Mouse (Mus musculus) spleen, adult 2 months (tissue): ENCODE data around the gene Tnip1. TPM values are rescaled to one million over a fixed set of nuclear protein-coding genes. Genes with fewer than 3 reads are reported as not detected.

Experiments
- DNase-seq, 2 experiments: peaks; one replicate each; pipeline versions ENCODE4 v3.0.0 to v3.0.0-alpha.2; 2012 to 2021; ENCODE audit warnings: low spot score in 2 of 2, low read depth in 1 of 2
- H3K27ac ChIP-seq: fragments of 200-500 bp; 2 replicates; pipeline ENCODE4 v1.5.1; 2012; ENCODE audit warnings: low read length, inconsistent platforms; ENCODE audit not compliant: insufficient read depth
- H3K27me3 ChIP-seq: fragments of 200-500 bp; 2 replicates; pipeline ENCODE4 v1.6.1; 2012; ENCODE audit warnings: mild to moderate bottlenecking, moderate library complexity, low read length, inconsistent platforms; ENCODE audit not compliant: control insufficient read depth, insufficient read depth
- H3K36me3 ChIP-seq: fragments of 200-500 bp; 2 replicates; pipeline ENCODE4 v1.6.1; 2012; ENCODE audit warnings: mild to moderate bottlenecking, low read length, inconsistent platforms; ENCODE audit not compliant: control insufficient read depth, insufficient read depth
- H3K4me1 ChIP-seq: fragments of 200-500 bp; 2 replicates; pipeline ENCODE4 v1.6.1; 2011; ENCODE audit warnings: inconsistent platforms; ENCODE audit not compliant: control insufficient read depth, insufficient read depth, insufficient read length
- H3K4me3 ChIP-seq: fragments of 200-500 bp; 2 replicates; pipeline ENCODE4 v1.5.1; 2011; ENCODE audit warnings: mild to moderate bottlenecking, inconsistent platforms; ENCODE audit not compliant: insufficient read depth, insufficient read length; ENCODE audit errors: extremely low read depth
- CTCF ChIP-seq: fragments of 200-500 bp; IDR thresholded peaks from 2 replicates; pipeline ENCODE4 v1.5.1; 2011; ENCODE audit warnings: mild to moderate bottlenecking, inconsistent platforms; ENCODE audit not compliant: insufficient read depth, insufficient read length, insufficient replicate concordance; ENCODE audit errors: extremely low read depth
- POLR2A ChIP-seq: fragments of 200-500 bp; IDR thresholded peaks from 2 replicates; pipeline ENCODE4 v1.6.1; 2011; ENCODE audit warnings: low read depth, low read length, inconsistent platforms
- WGBS: fragments of 180-500 bp; shearing (Covaris S2); methylation state at CpG from one replicate; pipeline ENCODE4 v1.1.7; 2018; 5-methylcytosine and 5-hydroxymethylcytosine counted together
- polyA plus RNA-seq: library from polyadenylated mRNA; depleted of rRNA; stranded (reverse); fragments of >200 nt; gene quantifications from 2 replicates; pipeline ENCODE4 v1.2.3, GENCODE M21; 2012

The Tnip1 gene
- polyA plus RNA-seq, 1 experiment, result 54.6 TPM

DNA sequence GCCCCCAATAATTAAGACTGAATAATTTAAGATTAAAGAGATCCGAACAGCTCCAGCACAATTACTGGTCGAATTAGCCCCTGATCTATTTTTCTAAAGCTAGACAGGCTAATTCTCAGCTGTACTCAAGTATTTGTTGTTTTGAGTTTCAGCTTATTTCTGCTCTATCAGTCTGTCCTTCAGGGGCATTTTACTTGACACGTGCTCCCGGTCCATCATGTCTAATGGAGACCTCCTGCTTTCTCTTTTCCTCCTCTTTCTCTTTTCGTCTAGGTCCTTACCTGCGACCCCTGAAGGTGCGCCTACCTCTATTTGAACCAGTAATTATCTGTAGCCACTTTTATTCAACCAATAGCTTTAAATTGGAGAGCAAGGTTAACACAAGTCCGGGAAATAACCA lies 8.0 kb downstream of the Tnip1 start:
- no peak for DNase-seq
- WGBS, result 85% methylated on average over 8 of the region's 8 CpGs
- H3K4me1 ChIP-seq, result peaks cover 42% of the 10 kb centered on the region; the same call in 1 of the 2 replicates
- no peaks in the 10 kb centered on the region for H3K27me3 ChIP-seq
- H3K27ac ChIP-seq, result no peak overlapping the region
- H3K36me3 ChIP-seq, result 0 out of 2 replicates have a peak, but pooled peaks cover 1% of the 10 kb centered on the region
- peak overlapping the region; percentile 0; the same call in 1 of the 2 replicates for H3K4me3 ChIP-seq
- TF ChIP-seq CTCF (no peak), POLR2A (no peak)

DNA sequence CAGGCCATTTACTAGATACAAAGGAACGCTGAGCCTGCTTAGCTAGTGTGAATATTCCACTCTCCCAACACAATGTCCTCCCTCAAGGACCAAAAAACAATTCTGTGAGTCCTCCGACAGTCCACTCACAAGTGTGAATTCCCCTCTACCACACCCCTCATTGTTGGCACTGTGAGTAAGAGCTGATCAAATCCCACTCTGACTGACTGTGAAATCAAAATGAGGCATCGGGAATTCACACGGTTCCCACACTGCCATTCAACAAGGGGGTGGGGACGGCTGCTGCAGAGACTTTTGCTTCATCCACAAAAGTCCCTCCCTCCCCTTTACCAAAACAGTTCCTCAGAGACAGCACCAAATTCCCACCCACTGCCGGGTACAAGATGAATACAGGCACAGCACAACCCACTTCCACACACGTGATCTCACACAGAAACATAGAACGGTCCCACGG lies 8.7 kb downstream of the Tnip1 start:
- WGBS, result 73% methylated on average over 9 of the region's 9 CpGs

DNA sequence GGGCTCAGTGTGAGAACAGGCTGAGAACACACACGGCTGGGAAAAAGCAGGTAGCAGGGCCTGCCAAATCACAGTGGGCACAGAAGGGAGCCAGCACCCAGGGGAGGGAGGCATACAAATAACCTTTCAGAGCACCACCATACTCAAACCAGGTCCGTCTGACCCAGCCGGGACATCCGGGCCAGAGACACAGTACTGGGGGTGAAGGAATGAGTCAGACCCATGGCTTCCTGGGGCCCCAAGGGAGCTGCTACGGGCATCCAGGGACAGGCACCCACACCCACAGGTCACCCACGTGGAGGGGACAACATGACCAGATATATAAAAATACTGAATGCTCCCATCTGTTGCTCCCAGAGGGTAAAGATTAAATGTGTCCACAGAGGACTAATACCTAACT lies 10.1 kb downstream of the Tnip1 start:
- H3K36me3 ChIP-seq, result 0 out of 2 replicates have a peak, but pooled peaks cover 1% of the 10 kb centered on the region
- H3K4me3 ChIP-seq, result no peak overlapping the region
- peaks cover 25% of the 10 kb centered on the region; the same call in 1 of the 2 replicates for H3K4me1 ChIP-seq
- DNase-seq, result no peak
- WGBS, result 45% methylated on average over 6 of the region's 6 CpGs
- TF ChIP-seq POLR2A, result no peak
- no peak for TF ChIP-seq CTCF
- no peaks in the 10 kb centered on the region for H3K27me3 ChIP-seq
- no peak overlapping the region for H3K27ac ChIP-seq

More for the DNA sequence above, 8.7 kb downstream of the Tnip1 start:
- DNase-seq, result no peak
- Histone ChIP-seq H3K27ac (peak overlapping the region; percentile 2; the same call in 1 of the 2 replicates), H3K4me1 (peaks cover 36% of the 10 kb centered on the region; the same call in 1 of the 2 replicates), H3K36me3 (0 out of 2 replicates have a peak, but pooled peaks cover 1% of the 10 kb centered on the region), H3K27me3 (no peaks in the 10 kb centered on the region), H3K4me3 (0 out of 2 replicates have a peak overlapping the region, but pooled peaks have one; percentile 5)
- TF ChIP-seq CTCF (no peak), POLR2A (no peak)

DNA sequence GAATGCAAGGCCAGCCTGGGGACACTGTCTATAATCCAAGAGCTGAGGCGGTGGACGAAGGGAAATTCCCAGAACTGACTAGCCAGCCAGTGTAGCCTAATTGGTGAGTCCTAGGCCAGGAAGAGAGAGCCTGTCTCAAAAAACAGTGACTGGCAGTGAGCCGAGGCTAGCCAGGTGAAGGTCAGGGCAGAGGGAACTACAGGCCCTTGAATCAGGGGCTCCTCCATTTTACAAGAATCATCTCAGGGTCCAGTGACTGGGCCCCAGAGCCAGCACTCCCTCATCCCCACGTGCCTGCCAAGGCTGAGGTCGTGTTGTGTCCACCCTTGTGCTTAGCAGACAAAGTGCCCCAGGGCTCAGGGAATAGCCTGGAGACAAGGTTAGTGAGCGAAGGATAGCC lies 12.0 kb downstream of the Tnip1 start:
- TF ChIP-seq POLR2A (no peak), CTCF (no peak)
- no peak overlapping the region for H3K4me3 ChIP-seq
- H3K4me1 ChIP-seq, result peaks cover 11% of the 10 kb centered on the region; the same call in 1 of the 2 replicates
- no peaks in the 10 kb centered on the region for H3K27me3 ChIP-seq
- no peak overlapping the region for H3K27ac ChIP-seq
- 0 out of 2 replicates have a peak, but pooled peaks cover 1% of the 10 kb centered on the region for H3K36me3 ChIP-seq
- WGBS, result 90% methylated on average over 6 of the region's 6 CpGs
- DNase-seq, result no peak

DNA sequence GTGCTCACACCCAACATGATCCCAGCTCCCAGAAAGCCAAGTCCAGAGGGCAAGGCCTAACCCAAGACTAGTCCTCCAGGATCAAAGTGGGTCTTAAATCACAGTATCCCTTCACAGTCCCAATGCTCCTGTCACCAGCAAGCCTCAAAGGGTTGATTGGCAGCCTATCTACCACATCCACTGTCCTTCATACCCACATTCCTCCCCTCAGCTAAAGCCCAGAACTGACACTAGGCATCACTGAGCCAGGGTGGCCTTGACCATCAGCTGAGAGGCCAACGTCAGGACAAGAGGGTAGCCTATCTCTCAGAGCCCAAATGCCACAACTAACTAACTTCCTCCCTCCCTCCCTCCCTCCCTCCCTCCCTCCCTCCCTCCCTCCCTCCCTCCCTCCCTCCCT lies 13.0 kb downstream of the Tnip1 start:
- no peak overlapping the region for H3K27ac ChIP-seq
- H3K4me3 ChIP-seq, result no peak overlapping the region
- DNase-seq, result no peak
- 36% methylated on average over 1 of the region's 1 CpGs for WGBS
- H3K4me1 ChIP-seq, result peaks cover 11% of the 10 kb centered on the region; the same call in 1 of the 2 replicates
- no peak for TF ChIP-seq CTCF
- TF ChIP-seq POLR2A, result no peak
- H3K36me3 ChIP-seq, result 0 out of 2 replicates have a peak, but pooled peaks cover 1% of the 10 kb centered on the region
- no peaks in the 10 kb centered on the region for H3K27me3 ChIP-seq

DNA sequence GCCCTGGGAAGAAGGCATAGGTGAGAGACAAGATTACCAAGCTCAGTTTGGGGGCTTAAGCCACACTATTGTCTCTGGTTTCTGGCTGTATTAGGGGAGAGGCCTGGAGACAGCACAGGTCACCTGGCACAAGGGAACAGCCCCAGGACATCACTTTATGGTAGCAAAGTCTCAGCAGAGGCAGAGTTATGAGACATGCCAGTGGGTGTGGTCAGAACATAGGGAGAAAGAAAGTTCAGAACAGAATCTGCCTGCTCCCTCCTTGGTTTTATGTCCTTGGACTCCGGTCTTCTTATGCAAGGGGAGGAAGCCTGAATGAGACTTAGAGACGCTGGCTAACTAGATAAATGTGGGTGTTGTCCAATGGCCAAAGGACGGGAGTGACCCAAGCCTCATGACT lies 18.0 kb downstream of the Tnip1 start:
- Histone ChIP-seq H3K4me3 (no peak overlapping the region), H3K27ac (no peak overlapping the region), H3K4me1 (peaks cover 6% of the 10 kb centered on the region; the same call in 1 of the 2 replicates), H3K36me3 (no peaks in the 10 kb centered on the region), H3K27me3 (no peaks in the 10 kb centered on the region)
- no peak for DNase-seq
- TF ChIP-seq POLR2A (no peak), CTCF (no peak)
- 90% methylated on average over 3 of the region's 3 CpGs for WGBS

DNA sequence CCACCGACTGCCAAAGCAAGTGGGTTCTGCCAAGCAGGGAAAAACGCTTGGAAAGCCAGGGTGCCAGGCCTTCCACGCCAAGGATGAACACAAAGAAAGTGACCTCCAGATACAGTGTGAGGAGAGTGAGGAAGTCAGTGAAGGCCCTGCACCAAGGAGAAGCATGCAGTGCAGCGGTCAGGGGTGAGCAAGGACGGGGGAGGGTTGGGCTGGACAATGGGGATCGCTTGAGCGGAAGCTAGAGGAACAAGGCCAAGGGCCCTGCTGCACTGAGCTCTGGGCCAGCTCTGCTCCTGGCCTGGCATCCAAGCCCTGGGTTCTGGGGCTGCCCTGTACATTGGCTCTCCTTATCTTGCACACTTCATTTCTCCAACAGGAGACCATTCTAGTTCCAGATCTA lies 22.7 kb downstream of the Tnip1 start:
- peaks cover 23% of the 10 kb centered on the region for H3K36me3 ChIP-seq
- TF ChIP-seq POLR2A, result no peak
- TF ChIP-seq CTCF, result no peak
- WGBS, result 84% methylated on average over 7 of the region's 7 CpGs
- no peak for DNase-seq
- peaks cover 22% of the 10 kb centered on the region; the same call in 1 of the 2 replicates for H3K4me1 ChIP-seq
- H3K27ac ChIP-seq, result no peak overlapping the region
- H3K4me3 ChIP-seq, result no peak overlapping the region
- no peaks in the 10 kb centered on the region for H3K27me3 ChIP-seq
